Mouse (Mus musculus) ES-E14 (cell line): ENCODE results near the gene Tsc22d3.

Experiments
- CHD2 ChIP-seq: IDR thresholded peaks from 2 replicates; pipeline ENCODE4 v1.6.1; 2014; ENCODE audit warnings: mild to moderate bottlenecking, low read depth, low read length, inconsistent platforms
- HCFC1 ChIP-seq: IDR thresholded peaks from 2 replicates; pipeline ENCODE4 v1.6.1; 2012; ENCODE audit warnings: low read length, inconsistent platforms, borderline replicate concordance; ENCODE audit not compliant: insufficient read depth
- MAFK ChIP-seq: IDR thresholded peaks from 2 replicates; pipeline ENCODE4 v1.6.1; 2014; ENCODE audit warnings: mild to moderate bottlenecking, low read depth, low read length, inconsistent platforms; ENCODE audit not compliant: insufficient read depth
- ZC3H11A ChIP-seq: IDR thresholded peaks from 2 replicates; pipeline ENCODE4 v1.6.1; 2012; ENCODE audit warnings: low read depth, mild to moderate bottlenecking, inconsistent platforms, low read length, borderline replicate concordance

- no peak for TF ChIP-seq MAFK
- no peak for TF ChIP-seq HCFC1
- no peak for TF ChIP-seq CHD2
- no peak for TF ChIP-seq ZC3H11A
These were observed 65.0 kb downstream of the Tsc22d3 start for GRCm38 (mm10) chrX:140535487-140535886.
